Mouse (Mus musculus): ENCODE results near the gene Acot7.

The Acot7 gene

GRCm38 (mm10) chr4:152244545-152245522 is 66.9 kb downstream of the Acot7 start:
- no peak for DNase-seq (ENCODE audit: low read depth, low spot score)

- no peak for DNase-seq (ENCODE audit: low read depth, low spot score)
Observed at GRCm38 (mm10) chr4:152246011-152246410, 68.1 kb downstream of the Acot7 start.

GRCm38 (mm10) chr4:152247195-152247594 is 69.3 kb downstream of the Acot7 start:
- no peak for DNase-seq (ENCODE audit: low read depth, low spot score)

GRCm38 (mm10) chr4:152250615-152251014 is 72.7 kb downstream of the Acot7 start:
- DNase-seq (ENCODE audit: low read depth, low spot score): no peak

- no peak for DNase-seq (ENCODE audit: low read depth, low spot score)
Observed at GRCm38 (mm10) chr4:152253183-152253759, 75.3 kb downstream of the Acot7 start.

- no peak for DNase-seq (ENCODE audit: low read depth, low spot score)
Observed at GRCm38 (mm10) chr4:152257070-152257469, 79.1 kb downstream of the Acot7 start.

GRCm38 (mm10) chr4:152260451-152260850 is 82.5 kb downstream of the Acot7 start:
- DNase-seq (ENCODE audit: low read depth, low spot score): no peak

- no peak for DNase-seq (ENCODE audit: low read depth, low spot score)
Observed at GRCm38 (mm10) chr4:152262187-152262586, 84.3 kb downstream of the Acot7 start.

GRCm38 (mm10) chr4:152263089-152263488 is 85.2 kb downstream of the Acot7 start:
- DNase-seq (ENCODE audit: low read depth, low spot score): no peak

GRCm38 (mm10) chr4:152263512-152264176 is 85.7 kb downstream of the Acot7 start:
- DNase-seq (ENCODE audit: low read depth, low spot score): peak; percentile 49

- no peak for DNase-seq (ENCODE audit: low read depth, low spot score)
Observed at GRCm38 (mm10) chr4:152264177-152264530, 86.2 kb downstream of the Acot7 start.

- no peak for DNase-seq (ENCODE audit: low read depth, low spot score)
Observed at GRCm38 (mm10) chr4:152264867-152265568, 87.1 kb downstream of the Acot7 start.

- DNase-seq (ENCODE audit: low read depth, low spot score): no peak
Observed at GRCm38 (mm10) chr4:152265791-152266190, 87.9 kb downstream of the Acot7 start.

- no peak for DNase-seq (ENCODE audit: low read depth, low spot score)
Observed at GRCm38 (mm10) chr4:152266236-152266895, 88.4 kb downstream of the Acot7 start.

GRCm38 (mm10) chr4:152267748-152268369 is 89.9 kb downstream of the Acot7 start:
- no peak for DNase-seq (ENCODE audit: low read depth, low spot score)

GRCm38 (mm10) chr4:152269967-152270366 is 92.0 kb downstream of the Acot7 start:
- no peak for DNase-seq (ENCODE audit: low read depth, low spot score)

GRCm38 (mm10) chr4:152270599-152270998 is 92.7 kb downstream of the Acot7 start:
- DNase-seq (ENCODE audit: low read depth, low spot score): no peak

- no peak for DNase-seq (ENCODE audit: low read depth, low spot score)
Observed at GRCm38 (mm10) chr4:152271334-152271733, 93.4 kb downstream of the Acot7 start.

- DNase-seq (ENCODE audit: low read depth, low spot score): no peak
Observed at GRCm38 (mm10) chr4:152272006-152272405, 94.1 kb downstream of the Acot7 start.

- DNase-seq (ENCODE audit: low read depth, low spot score): no peak
Observed at GRCm38 (mm10) chr4:152272449-152273049, 94.6 kb downstream of the Acot7 start.

Data from WW6 (cell line).